Mouse (Mus musculus): ENCODE data around the gene Klhl30. TPM values are rescaled to one million over a fixed set of nuclear protein-coding genes. Genes with fewer than 3 reads are reported as not detected.
A peak's percentile ranks its signal among the peaks of the same experiment; 100 is the strongest.

Gene Klhl30
- total RNA-seq, 2 experiments from 2014 or later: 0.11 TPM; not detected in 1

DNA sequence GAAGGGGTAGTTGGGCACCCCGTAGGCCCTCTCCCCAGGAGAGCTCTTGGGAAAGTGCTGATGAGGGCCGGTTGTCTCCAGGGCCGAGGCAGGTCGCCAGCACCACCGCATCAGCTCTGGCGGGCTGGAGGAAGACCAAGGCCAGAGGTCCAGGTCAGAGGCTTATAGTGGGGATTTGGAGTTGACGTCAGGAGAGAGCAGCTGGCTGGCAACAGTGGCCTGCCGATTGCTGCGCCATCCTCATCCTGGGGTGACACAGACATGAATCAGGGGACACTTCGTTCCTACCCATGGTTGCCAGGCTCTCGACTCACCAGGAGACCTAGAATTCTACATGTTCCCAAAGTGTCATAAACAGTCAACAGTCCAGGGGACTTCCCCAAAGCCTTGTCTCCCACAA, 5.3 kb downstream of the Klhl30 start:
- intact Hi-C loops (cut with DNase I): no loop called here
- no peak for DNase-seq (ENCODE audit: low spot score in 2 of 2)

DNA sequence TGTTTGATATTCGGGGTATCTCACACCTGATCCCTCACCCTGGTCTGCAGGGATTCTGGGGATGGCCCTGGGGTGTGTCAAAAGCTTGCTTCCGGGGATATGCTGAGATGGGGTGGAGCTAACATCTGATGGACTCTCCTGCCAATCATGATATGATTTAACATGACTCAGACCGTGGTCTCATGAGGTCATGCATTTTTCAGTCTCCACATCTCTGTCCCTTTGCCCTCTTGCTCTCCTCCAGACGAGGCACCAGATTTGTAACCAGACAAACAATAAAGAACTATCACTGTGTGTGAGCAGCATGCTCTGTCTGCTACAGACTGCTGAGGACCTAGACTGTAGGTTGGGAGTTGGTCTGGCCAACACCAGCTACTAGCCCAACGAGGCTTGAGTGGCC, 11.3 kb downstream of the Klhl30 start:
- intact Hi-C loops (cut with DNase I): no loop called here
- no peak for DNase-seq (ENCODE audit: low spot score in 2 of 2)

GRCm38 (mm10) chr1:91364822-91365644, 14.2 kb downstream of the Klhl30 start:
- intact Hi-C loops (cut with DNase I): no loop called here

DNA sequence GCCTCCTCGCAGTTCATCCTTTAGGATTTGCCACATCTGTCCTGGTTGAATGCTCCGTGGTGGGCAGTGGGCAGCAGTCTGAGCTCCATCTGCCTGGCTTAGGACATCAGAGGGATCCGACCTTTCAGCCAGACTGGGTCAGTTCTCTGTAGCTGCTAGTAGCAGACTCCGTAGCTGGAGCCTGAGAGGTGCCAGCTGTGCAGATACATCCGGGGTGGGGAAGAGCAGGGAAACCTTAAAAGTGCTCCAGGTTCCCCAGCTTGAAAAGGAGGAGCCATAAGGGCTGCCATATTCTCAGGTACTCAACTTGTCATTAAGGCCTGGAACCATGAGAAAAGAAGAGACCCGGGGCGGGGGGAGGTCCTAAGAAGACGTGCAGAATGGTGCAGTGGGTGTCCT, 15.0 kb downstream of the Klhl30 start:
- no peak for DNase-seq (ENCODE audit: low spot score in 2 of 2)
- intact Hi-C loops (cut with DNase I): no loop called here

More at GRCm38 (mm10) chr1:91364822-91365644, 14.2 kb downstream of the Klhl30 start:
- no peak for DNase-seq (ENCODE audit: low spot score in 2 of 2)

- DNase-seq (ENCODE audit: low spot score in 2 of 2): peak; percentile 30 to 46
- intact Hi-C loops (cut with DNase I): no loop called here
Observed at GRCm38 (mm10) chr1:91366215-91367108, 15.6 kb downstream of the Klhl30 start, which contains the start of gene Erfe. TSS of gene Erfe (plus strand) at chr1:91366430.

GRCm38 (mm10) chr1:91367295-91367694, 16.5 kb downstream of the Klhl30 start:
- no peak for DNase-seq (ENCODE audit: low spot score in 2 of 2)
- intact Hi-C loops (cut with DNase I): no loop called here

- no peak for DNase-seq (ENCODE audit: low spot score in 2 of 2)
- intact Hi-C loops (cut with DNase I): no loop called here
Observed at GRCm38 (mm10) chr1:91369408-91369807, 18.6 kb downstream of the Klhl30 start.

GRCm38 (mm10) chr1:91370055-91370454, 19.2 kb downstream of the Klhl30 start:
- intact Hi-C loops (cut with DNase I): no loop called here
- no peak for DNase-seq (ENCODE audit: low spot score in 2 of 2)

GRCm38 (mm10) chr1:91373414-91373835, 22.6 kb downstream of the Klhl30 start:
- intact Hi-C loops (cut with DNase I): no loop called here
- DNase-seq (ENCODE audit: low spot score in 2 of 2): no peak

DNA sequence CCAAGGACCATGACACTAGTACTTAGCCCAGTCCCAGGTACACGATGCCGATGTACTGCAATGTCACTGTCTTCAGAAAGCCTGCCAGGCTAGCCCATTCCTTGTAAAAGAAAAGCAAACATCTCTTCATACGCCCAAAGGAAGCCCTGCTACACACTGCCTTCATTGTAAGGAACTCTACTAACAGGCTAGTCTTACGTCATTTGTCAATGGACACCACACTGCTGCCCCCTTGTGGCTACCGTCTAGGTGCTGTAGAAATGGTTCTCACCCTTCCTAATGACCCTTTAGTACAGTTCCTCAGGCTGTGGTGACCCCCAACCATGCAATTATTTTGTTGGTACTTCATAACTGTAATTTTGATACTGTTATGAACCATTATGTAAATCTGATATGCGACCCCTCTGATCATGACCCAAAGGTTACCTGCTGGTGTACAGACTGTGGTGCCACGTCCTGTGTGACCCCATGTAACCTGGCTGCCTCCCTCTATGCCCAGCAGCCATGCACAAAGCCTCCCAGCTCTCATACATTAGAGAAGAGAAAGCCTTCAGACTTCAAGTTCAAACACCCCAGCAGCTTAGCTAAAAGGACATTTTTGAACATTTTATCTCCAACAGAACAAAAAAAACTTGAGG, 29.8 kb downstream of the Klhl30 start:
- intact Hi-C loops (cut with DNase I): no loop called here
- peak; percentile 83 to 84 for DNase-seq (ENCODE audit: low spot score in 2 of 2)

DNA sequence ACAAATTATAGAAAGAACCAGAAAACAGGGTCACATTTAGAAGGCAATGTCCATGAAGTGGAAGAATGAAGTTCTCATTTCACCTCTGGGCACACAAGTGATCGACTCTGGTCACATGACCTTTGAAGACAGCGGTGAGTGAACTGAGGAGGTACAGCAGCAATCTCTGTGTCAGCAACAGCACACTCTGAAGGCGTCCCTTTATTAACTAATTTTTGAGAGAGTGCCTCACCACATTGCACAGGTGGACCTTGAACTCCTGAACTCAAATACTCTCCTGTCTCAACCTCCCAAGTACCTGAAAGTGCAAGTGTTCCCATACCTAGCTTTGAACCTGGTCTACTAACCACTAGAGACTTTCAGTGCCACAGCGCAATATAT, 30.3 kb downstream of the Klhl30 start:
- no peak for DNase-seq (ENCODE audit: low spot score in 2 of 2)
- intact Hi-C loops (cut with DNase I): no loop called here

DNA sequence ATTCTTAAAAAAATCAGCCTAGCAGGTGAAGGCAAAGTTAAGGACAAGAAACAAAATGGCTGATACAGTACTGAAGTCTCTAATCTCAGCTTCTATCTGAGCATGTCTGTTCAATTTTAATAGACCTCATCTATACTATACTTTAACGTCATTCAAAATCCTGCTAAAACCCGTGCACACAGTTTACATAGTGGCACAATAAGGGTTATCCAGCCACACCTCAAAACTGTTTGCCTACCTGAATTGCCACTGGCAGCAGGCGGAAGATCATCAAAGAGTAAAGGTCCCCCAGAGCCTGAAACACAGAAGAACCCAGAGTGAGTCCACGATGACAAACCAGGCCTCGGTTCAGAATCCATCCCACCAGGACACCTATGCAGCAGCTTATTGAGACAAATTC, 39.6 kb downstream of the Klhl30 start:
- intact Hi-C loops (cut with DNase I): no loop called here

DNA sequence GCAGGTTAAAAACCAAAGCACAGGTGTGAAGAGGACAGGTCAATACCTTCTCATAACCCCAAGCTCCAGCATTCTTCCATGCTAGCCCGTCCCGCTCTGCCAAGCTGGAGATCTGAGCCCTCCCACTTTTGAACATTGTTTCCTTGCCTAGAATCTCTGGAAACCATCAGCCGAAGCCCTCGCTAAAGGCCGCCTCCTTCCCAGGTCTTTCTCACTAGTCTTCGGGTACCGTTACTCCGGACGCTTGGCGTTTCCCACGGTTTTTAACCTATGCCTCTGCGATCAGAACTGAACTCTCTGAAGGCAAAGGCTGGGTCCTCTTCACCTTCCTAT, 47.1 kb downstream of the Klhl30 start:
- intact Hi-C loops (cut with DNase I): no loop called here
- DNase-seq (ENCODE audit: low spot score in 2 of 2): no peak

More for the DNA sequence above, 39.6 kb downstream of the Klhl30 start:
- DNase-seq (ENCODE audit: low spot score in 2 of 2): no peak

GRCm38 (mm10) chr1:91398260-91399062, 47.6 kb downstream of the Klhl30 start, which contains the start of gene Ilkap:
TSS of gene Ilkap (minus strand) at chr1:91398815.
- DNase-seq (ENCODE audit: low spot score in 2 of 2): peak; percentile 71 to 78
- intact Hi-C loops (cut with DNase I): no loop called here

DNA sequence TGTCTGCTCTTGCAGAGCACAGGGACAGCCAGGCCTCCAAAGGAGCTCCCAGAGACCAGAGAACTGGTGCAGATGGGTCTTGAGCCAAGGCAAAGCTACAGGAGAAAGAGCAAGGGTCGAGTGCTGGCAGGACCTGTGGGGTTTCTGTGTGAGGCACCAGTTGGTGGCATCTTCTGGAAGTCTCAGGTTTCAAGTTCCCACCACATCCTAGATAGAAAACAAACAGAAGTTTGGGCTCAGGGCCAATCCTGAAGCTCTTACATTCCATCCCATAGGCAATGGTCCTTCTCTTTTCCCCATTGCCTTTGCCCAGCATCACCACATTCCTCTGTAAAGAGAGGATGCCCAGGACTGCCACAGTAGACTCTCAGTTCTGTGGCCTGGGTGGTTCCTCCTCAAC, 54.2 kb downstream of the Klhl30 start:
- no peak for DNase-seq (ENCODE audit: low spot score in 2 of 2)
- intact Hi-C loops (cut with DNase I): no loop called here

- no peak for DNase-seq (ENCODE audit: low spot score in 2 of 2)
- intact Hi-C loops (cut with DNase I): no loop called here
Observed at GRCm38 (mm10) chr1:91405406-91406169, 54.8 kb downstream of the Klhl30 start.

DNA sequence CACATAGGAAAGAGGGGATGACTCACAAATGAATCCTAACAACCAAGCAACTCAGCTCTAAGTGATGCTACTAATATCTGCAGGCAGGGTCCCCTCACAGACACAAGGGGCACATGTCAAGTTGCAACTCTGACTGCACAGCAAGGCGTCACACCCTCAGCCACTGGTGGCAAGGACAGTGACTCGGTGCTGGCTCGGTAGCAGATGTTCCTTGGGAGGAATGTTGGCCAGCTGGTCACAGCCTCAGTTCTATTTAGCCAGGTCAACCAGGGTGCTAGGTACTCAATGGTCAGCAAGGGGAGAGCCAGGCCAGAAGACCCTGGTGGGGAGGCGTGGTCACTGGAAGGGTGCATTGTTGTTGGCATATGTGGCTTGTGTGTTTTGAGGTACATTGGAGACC, 57.0 kb downstream of the Klhl30 start:
- intact Hi-C loops (cut with DNase I): no loop called here

DNA sequence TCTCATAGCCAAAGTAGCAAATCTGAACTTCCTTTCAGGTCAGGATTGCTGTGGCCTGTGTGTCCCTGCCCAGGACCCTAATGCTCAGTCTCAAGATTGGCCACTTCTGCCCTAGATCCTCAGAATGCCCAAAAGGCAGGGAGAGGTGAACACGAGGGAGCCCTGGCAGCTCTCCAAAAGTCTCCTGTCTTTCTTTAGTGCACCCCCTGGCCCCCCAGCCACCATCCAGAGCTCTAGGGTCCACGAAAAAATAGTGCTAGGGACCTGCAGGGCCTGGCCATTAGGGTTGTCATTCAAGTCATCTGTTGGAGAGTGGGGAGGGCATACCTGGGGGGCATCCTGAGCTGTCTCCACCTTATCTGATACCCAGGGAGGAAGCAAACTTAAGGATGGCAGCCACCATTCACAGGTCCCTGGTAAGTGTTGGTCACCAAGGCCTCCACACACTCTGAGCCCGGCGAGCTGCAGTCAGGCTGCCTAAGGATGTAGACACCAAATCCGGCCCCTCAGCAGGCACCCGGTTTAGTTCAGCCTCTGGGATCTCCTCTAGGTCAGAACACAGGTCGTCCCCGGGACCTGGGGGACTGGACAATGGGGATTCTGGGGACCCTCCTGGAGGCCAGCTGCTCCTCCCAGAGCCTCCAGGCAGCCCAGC, 60.9 kb downstream of the Klhl30 start:
- intact Hi-C loops (cut with DNase I): no loop called here
- no peak for DNase-seq (ENCODE audit: low spot score in 2 of 2)

More for the DNA sequence above, 57.0 kb downstream of the Klhl30 start:
- DNase-seq (ENCODE audit: low spot score in 2 of 2): no peak

All from left cerebral cortex, postnatal 14 days (tissue).